In the genomic region with DNA sequence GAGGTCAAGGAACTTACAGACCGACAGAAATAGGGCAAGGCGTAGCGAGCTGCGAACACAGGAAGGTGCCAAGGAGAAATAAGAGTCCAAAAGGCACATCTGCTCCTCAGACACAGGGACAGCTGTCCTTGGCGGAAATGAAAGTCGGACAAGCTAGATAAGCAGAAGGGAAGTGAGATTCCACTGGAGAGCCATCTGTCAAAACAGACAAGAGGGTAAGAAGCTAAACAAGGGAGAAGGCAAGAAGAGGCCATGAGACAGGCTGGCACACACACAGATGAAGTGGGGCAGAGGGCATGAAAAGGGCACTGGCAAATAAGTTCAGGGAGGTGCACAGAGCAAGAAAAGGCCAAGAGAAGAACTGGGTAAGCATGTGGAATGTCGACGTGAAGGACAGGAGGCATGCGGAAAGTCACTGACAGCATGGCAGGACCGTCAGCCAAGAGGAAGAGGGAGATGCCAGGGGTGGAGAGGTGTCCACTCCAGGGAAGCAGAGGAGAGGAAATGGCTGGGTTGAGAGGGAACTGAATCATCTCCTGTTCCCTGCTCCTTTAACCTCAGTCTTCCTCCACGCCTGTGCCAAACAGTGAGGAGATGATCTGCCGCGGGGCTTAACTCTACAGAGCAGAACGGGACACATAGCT, we compare ENCODE assay signal across 9 mouse cellular contexts.
DNase-seq lines count a peak whose midpoint lies in the region; ATAC-seq lines count a peak whose summit lies in the region.
"Had no signal": no experiment of that assay in that cellular context is flagged by ENCODE, and none has a peak within 500 bp of the region (broad histone marks: within the 10 kb centered on the region; RNA-seq: fewer than 3 reads in every experiment).

No protein-coding gene starts in this region.

- H3K27me3 ChIP-seq in heart, embryonic 13.5 days (replicated peaks): no peaks in the 10 kb centered on the region
- H3K27me3 ChIP-seq in splenic B cell, adult 2 months (ENCODE audit: control insufficient read depth, insufficient read depth, low read length, poor library complexity, severe bottlenecking): no peaks in the 10 kb centered on the region
- H3K27me3 ChIP-seq: neural tube, embryonic 13.5 days had no signal

- H3K4me1 ChIP-seq in heart, embryonic 13.5 days: peaks cover 22% of the 10 kb centered on the region
- H3K4me1 ChIP-seq: neural tube, embryonic 13.5 days had no signal

- H3K4me2 ChIP-seq in heart, embryonic 13.5 days: peak overlapping the region; percentile 10
- H3K4me2 ChIP-seq: neural tube, embryonic 13.5 days had no signal

- no peaks in the 10 kb centered on the region for H3K9me3 ChIP-seq in heart, embryonic 13.5 days
- H3K9me3 ChIP-seq: neural tube, embryonic 13.5 days had no signal

- H3K4me3 ChIP-seq in heart, embryonic 13.5 days: no peak overlapping the region
- H3K4me3 ChIP-seq: neural tube, embryonic 13.5 days had no signal

- H3K27ac ChIP-seq in heart, embryonic 13.5 days (replicated peaks): peak overlapping the region; percentile 46; the same call in 1 of the 2 replicates
- H3K27ac ChIP-seq: neural tube, embryonic 13.5 days had no signal

- no peak for DNase-seq in frontal cortex, adult 2 months (ENCODE audit: extremely low spot score in 1 of 2, low spot score in 1 of 2)
- peak; percentile 53 for DNase-seq in adrenal gland, adult 8-10 months
- peak; percentile 21 for DNase-seq in liver
- DNase-seq in splenic B cell, adult 2 months (ENCODE audit: low read depth, low spot score): peak; percentile 34
- DNase-seq in frontal cortex, postnatal 10 days (ENCODE audit: low spot score in 2 of 2): no peak
- no peak for DNase-seq in thymus, adult 18-20 months

- H3K9ac ChIP-seq in heart, embryonic 13.5 days: no peak overlapping the region
- H3K9ac ChIP-seq: neural tube, embryonic 13.5 days had no signal

- no peaks in the 10 kb centered on the region for H3K36me3 ChIP-seq in heart, embryonic 13.5 days
- no peaks in the 10 kb centered on the region for H3K36me3 ChIP-seq in splenic B cell, adult 2 months (ENCODE audit: control insufficient read depth, insufficient read depth, low read length, poor library complexity, severe bottlenecking)
- H3K36me3 ChIP-seq: neural tube, embryonic 13.5 days had no signal

- 41% methylated on average over 14 of the region's 14 CpGs for WGBS in heart, embryonic 13.5 days

- peak; percentile 60; the same call in 1 of the 2 replicates for ATAC-seq in frontal cortex, adult (ENCODE audit: low TSS enrichment)
- ATAC-seq in heart, embryonic 13.5 days (ENCODE audit: extremely low read depth, insufficient number of reproducible peaks, low FRiP score, low TSS enrichment): no peak

Comparison
In these comparisons a context has a peak if more than half of its experiments do, and no peak if none do; other contexts are left out.
1. DNase-seq: peak in adrenal gland, adult 8-10 months (single experiment), liver (single experiment) and splenic B cell, adult 2 months (single experiment); none in frontal cortex, adult 2 months (0 of 2), frontal cortex, postnatal 10 days (0 of 2) and thymus, adult 18-20 months (0 of 2).